Mouse (Mus musculus) hindbrain, embryonic 16.5 days (tissue): ENCODE measurements around the gene Ripk1. TPM values are rescaled to one million over a fixed set of nuclear protein-coding genes. Genes with fewer than 3 reads are reported as not detected.
A peak's percentile ranks its signal among the peaks of the same experiment; 100 is the strongest.

Experiments
- ATAC-seq: fragments of 200-750 bp; cut with Nextera tagmentation; 2 replicates; pipeline ENCODE4 v1.8.0; 2017; ENCODE audit warnings: moderate TSS enrichment, moderate library complexity
- H3K27ac ChIP-seq: fragments of 300-500 bp; sonication (generic); 2 replicates; pipeline ENCODE4 v1.5.1; 2014; ENCODE audit warnings: low read depth, mild to moderate bottlenecking, control low read depth, low read length, moderate library complexity
- H3K27me3 ChIP-seq: fragments of 300-500 bp; sonication (generic); replicated peaks from 2 replicates; pipeline ENCODE4 v1.6.1; 2014; ENCODE audit warnings: low read length; ENCODE audit not compliant: control insufficient read depth, insufficient read depth
- H3K36me3 ChIP-seq: fragments of 300-500 bp; sonication (generic); 2 replicates; pipeline ENCODE4 v1.6.1; 2014; ENCODE audit warnings: mild to moderate bottlenecking, low read length, moderate library complexity, mixed read lengths; ENCODE audit not compliant: control insufficient read depth, insufficient read depth
- H3K4me1 ChIP-seq: fragments of 300-500 bp; sonication (generic); 2 replicates; pipeline ENCODE4 v1.6.1; 2014; ENCODE audit warnings: low read depth, low read length; ENCODE audit not compliant: control insufficient read depth, insufficient read depth
- H3K4me2 ChIP-seq: fragments of 300-500 bp; sonication (generic); 2 replicates; pipeline ENCODE4 v1.6.1; 2014; ENCODE audit warnings: mild to moderate bottlenecking, low read length, control low read depth, moderate library complexity
- H3K4me3 ChIP-seq: fragments of 300-500 bp; sonication (generic); 2 replicates; pipeline ENCODE4 v1.5.1; 2014; ENCODE audit warnings: mild to moderate bottlenecking, low read length, control low read depth, moderate library complexity
- H3K9ac ChIP-seq: fragments of 300-500 bp; sonication (generic); 2 replicates; pipeline ENCODE4 v1.6.1; 2014; ENCODE audit warnings: low read depth, mild to moderate bottlenecking, control low read depth, low read length, moderate library complexity
- H3K9me3 ChIP-seq: fragments of 300-500 bp; sonication (generic); 2 replicates; pipeline ENCODE4 v1.6.1; 2014; ENCODE audit warnings: mild to moderate bottlenecking, low read length, moderate library complexity; ENCODE audit not compliant: control insufficient read depth
- WGBS: fragments of 180-500 bp; shearing (Covaris S2); extraction: QIAGEN DNeasy Blood & Tissue Kit; methylation state at CpG from one replicate; pipeline ENCODE4 v1.1.7; 2014; 5-methylcytosine and 5-hydroxymethylcytosine counted together
- polyA plus RNA-seq: library from polyadenylated mRNA; unstranded; fragments of >200 nt; fragmentation: Nextera tagmentation; extraction: Ambion mirVana; gene quantifications from 2 replicates; pipeline ENCODE4 v1.2.1, GENCODE M21; 2015

Ripk1 gene
- polyA plus RNA-seq, 1 experiment from 2014 or later = 7.0 TPM

DNA sequence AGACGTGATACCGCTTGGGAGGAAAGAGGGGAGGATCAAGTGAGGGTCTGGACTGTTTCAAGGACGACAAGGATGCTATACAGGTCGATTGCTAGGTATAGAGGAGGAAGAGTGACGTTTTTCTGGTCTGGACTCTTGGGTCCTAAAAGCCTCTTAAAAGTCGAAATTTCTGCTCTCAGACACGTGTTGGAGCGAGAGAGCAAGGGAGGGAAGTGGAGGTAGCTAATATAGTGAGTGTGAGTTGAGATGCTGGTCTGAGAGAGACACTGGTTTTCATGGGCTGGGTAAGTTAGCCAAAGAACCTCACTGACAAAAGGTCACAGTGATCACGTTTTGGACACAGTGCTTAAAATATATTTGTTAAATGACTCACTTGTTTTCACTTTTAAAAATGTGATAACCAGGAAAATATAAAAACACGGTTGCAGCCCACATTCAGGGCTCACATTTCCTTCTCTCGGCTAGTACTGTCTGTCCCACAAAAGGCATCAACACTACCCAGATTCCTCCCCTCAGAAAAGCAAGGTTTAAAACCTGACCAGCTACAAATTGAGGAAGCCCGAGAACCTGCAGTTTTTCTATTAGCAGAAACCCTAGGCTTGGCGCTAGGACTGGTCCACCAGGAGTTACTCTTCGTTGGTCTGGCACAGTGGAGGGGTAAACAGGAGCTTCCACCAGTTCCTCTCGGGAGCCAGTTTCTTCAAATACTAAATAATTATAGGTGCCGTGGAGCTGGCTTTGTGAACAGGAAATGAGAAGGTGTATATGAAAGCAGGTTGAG, 76.5 kb downstream of the Ripk1 start:
- Histone ChIP-seq H3K9ac (peak overlapping the region; percentile 98), H3K36me3 (peaks cover 5% of the 10 kb centered on the region), H3K27me3 (no peaks in the 10 kb centered on the region), H3K9me3 (no peaks in the 10 kb centered on the region), H3K4me1 (peaks cover 14% of the 10 kb centered on the region), H3K27ac (peak overlapping the region; percentile 62), H3K4me2 (peak overlapping the region; percentile 71), H3K4me3 (peak overlapping the region; percentile 82)
- 44% methylated on average over 16 of the region's 16 CpGs for WGBS
- ATAC-seq = no peak; the same call in 1 of the 2 replicates

DNA sequence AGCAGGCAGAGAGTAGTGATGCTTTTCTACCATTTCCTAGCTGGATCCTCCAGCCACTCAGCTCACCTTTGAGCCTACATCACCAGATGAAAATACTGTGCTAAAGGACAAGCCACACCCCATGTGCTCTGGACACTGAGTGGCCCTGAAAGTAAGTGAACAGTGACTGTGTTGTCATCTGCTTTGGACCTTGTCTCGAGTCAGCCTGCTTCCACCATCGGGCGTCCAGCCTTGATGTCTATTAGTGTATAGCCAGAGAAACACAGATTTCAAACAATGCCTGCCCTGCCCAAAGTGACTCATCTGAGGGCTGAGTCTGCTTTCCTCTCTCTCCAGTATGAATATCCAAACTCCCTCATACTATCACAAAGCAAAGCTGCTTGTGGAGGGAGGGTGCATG, 77.6 kb downstream of the Ripk1 start:
- ATAC-seq = no peak
- Histone ChIP-seq H3K4me2 (no peak overlapping the region), H3K9ac (no peak overlapping the region), H3K27ac (no peak overlapping the region), H3K4me3 (no peak overlapping the region), H3K27me3 (no peaks in the 10 kb centered on the region), H3K4me1 (peaks cover 10% of the 10 kb centered on the region), H3K36me3 (peaks cover 4% of the 10 kb centered on the region; the same call in 1 of the 2 replicates), H3K9me3 (no peaks in the 10 kb centered on the region)
- WGBS = 92% methylated on average over 3 of the region's 3 CpGs

DNA sequence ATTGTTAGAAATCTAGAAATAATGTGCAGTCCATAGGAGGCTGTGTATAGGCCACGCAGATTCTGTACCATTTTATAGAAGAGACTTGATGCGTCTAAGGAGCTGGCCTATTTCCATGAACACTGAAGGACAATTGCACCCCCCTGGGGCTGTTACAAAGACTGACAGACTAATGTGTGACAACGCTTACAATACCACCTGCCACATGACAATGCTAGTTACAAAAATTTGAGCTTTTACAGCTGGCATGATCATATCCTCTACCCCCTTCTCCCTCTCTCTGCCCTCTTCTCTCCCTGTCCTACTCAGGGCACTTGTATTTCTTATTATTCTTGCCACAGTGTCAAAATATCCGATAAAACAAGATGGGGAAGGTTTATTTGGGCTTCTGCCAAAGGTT, 79.8 kb downstream of the Ripk1 start:
- Histone ChIP-seq H3K9me3 (no peaks in the 10 kb centered on the region), H3K4me1 (peaks cover 5% of the 10 kb centered on the region), H3K4me3 (no peak overlapping the region), H3K4me2 (no peak overlapping the region), H3K27me3 (no peaks in the 10 kb centered on the region), H3K36me3 (no peaks in the 10 kb centered on the region), H3K9ac (no peak overlapping the region), H3K27ac (no peak overlapping the region)
- ATAC-seq = no peak
- 53% methylated on average over 4 of the region's 4 CpGs for WGBS

DNA sequence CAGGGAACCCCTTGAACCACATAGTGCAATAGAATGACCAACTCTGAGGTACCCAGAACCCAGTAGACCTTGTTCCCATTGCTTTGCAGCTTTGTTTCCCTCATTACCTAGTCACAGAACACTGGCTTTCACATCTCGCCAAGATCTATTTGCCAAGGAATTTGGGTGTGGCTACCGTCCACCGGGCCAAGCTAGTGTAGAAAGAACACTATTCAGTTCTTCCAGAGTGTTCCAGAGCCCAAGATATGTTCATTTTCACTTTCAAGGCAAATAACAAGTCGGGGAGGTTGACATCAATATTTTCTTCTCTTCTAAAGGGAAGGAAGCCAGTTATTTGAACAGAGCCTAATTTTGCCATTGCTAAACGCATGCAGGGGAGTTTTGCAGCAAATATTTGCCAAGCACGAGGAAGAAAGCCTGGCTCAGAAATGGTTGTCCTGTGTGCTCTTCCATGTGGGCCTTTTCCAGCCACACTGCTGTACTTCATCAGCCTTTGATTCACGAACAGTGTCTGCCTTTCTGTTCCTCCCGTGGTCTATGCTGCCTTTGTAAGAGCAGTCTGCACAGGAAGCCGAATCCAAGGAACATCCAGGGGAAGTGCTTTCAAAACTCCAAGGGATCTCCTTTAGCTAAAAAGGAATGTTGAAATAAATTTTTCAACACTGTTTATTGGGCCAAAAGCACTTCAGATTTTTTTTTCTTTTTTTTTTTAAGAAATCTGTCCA, 82.0 kb downstream of the Ripk1 start:
- Histone ChIP-seq H3K9me3 (no peaks in the 10 kb centered on the region), H3K36me3 (no peaks in the 10 kb centered on the region), H3K4me2 (no peak overlapping the region), H3K4me3 (no peak overlapping the region), H3K27me3 (no peaks in the 10 kb centered on the region), H3K4me1 (peaks cover 24% of the 10 kb centered on the region), H3K9ac (no peak overlapping the region), H3K27ac (no peak overlapping the region; the same call in 1 of the 2 replicates)
- no peak for ATAC-seq
- WGBS = 69% methylated on average over 9 of the region's 9 CpGs

Other genes with a start within 250 kb of the Ripk1 start
- gene Serpinb6e, start 159.0 kb upstream of the Ripk1 start, polyA plus RNA-seq = not detected in 2 replicates
- 0.11 and 0.24 TPM in 2 replicates for gene Serpinb6c, start 96.7 kb upstream of the Ripk1 start, polyA plus RNA-seq
- 11.7 TPM in 2 replicates for gene Nqo2, start 37.7 kb upstream of the Ripk1 start, polyA plus RNA-seq
- 40.0 and 42.2 TPM in 2 replicates for gene Serpinb6a, start 431 bp downstream of the Ripk1 start, polyA plus RNA-seq
- gene Bphl, start 35.2 kb downstream of the Ripk1 start, polyA plus RNA-seq = 42.9 and 45.9 TPM in 2 replicates
- gene Tubb2a, start 75.6 kb downstream of the Ripk1 start, polyA plus RNA-seq = 3,415 and 3,905 TPM in 2 replicates
- gene Tubb2b, start 128.1 kb downstream of the Ripk1 start, polyA plus RNA-seq = 1,169 and 1,199 TPM in 2 replicates
- 69.1 and 69.5 TPM in 2 replicates for gene Psmg4, start 160.6 kb downstream of the Ripk1 start, polyA plus RNA-seq